Mouse (Mus musculus): Measurements from ENCODE around the gene Slc38a3. TPM values are rescaled to one million over a fixed set of nuclear protein-coding genes. Genes with fewer than 3 reads are reported as not detected.

Gene Slc38a3
- polyA plus RNA-seq, 1 experiment from 2014 or later: 31.8 TPM

DNA sequence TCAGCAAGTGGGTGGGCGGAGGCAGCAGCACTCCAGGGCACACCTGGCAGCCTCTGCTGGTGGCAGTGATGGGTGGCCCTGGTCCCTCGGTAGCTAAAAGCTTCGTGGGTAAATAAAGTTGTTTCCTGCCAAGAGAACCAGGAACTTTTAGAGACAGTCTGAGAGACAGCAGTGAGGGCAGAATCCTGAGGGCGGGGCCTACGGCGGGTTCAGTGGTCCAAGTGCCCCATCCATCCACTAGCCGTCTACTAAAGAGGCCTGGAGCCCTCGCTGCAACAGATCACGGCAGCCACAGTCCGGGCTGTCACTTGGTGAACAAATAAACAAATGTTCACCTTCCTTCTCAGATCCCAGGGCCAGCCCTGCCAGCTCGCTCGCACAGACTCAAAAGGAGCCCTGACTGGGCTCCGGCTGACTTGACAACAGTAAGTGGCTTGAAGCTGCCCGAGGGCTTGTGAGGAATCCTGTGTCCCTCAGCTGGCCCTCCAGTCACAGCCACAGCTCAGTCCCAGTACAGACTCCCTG is 39.4 kb downstream of the Slc38a3 start:
- H3K27ac ChIP-seq: peak overlapping the region; percentile 92
- WGBS: 5% methylated on average over 14 of the region's 14 CpGs
- H3K27me3 ChIP-seq (replicated peaks): no peaks in the 10 kb centered on the region
- H3K36me3 ChIP-seq (replicated peaks): no peaks in the 10 kb centered on the region
- H3K4me3 ChIP-seq: peak overlapping the region; percentile 2; the same call in 1 of the 2 replicates
- peak; percentile 3; the same call in 1 of the 2 replicates for ATAC-seq (replicated peaks)
- peak overlapping the region; percentile 3; the same call in 1 of the 2 replicates for H3K9ac ChIP-seq
- peaks cover 91% of the 10 kb centered on the region for H3K4me1 ChIP-seq
- peak overlapping the region; percentile 97 for H3K4me2 ChIP-seq
- no peaks in the 10 kb centered on the region for H3K9me3 ChIP-seq

DNA sequence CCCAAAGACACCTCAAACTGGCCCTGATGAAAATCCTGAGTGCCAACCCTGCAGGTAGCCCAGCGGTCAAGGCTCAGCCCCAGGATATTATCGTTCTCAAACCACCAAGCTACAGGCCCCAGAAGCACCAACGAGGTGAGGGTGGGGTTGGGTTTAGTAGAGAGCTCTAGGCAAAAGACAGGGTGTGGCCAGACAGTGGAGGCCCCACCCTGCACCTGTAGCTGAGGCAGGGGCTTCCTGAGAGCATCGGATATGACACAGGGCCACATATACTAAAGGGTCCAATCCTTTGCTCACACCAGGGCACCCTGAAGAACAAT is 40.0 kb downstream of the Slc38a3 start:
- Histone ChIP-seq H3K4me1 (peaks cover 91% of the 10 kb centered on the region), H3K4me2 (peak overlapping the region; percentile 97), H3K9ac (peak overlapping the region; percentile 17; the same call in 1 of the 2 replicates), H3K36me3 (replicated peaks) (no peaks in the 10 kb centered on the region), H3K9me3 (no peaks in the 10 kb centered on the region), H3K4me3 (no peak overlapping the region), H3K27ac (peak overlapping the region; percentile 92), H3K27me3 (replicated peaks) (no peaks in the 10 kb centered on the region)
- WGBS: 25% methylated on average over 4 of the region's 4 CpGs
- no peak for ATAC-seq (replicated peaks)

DNA sequence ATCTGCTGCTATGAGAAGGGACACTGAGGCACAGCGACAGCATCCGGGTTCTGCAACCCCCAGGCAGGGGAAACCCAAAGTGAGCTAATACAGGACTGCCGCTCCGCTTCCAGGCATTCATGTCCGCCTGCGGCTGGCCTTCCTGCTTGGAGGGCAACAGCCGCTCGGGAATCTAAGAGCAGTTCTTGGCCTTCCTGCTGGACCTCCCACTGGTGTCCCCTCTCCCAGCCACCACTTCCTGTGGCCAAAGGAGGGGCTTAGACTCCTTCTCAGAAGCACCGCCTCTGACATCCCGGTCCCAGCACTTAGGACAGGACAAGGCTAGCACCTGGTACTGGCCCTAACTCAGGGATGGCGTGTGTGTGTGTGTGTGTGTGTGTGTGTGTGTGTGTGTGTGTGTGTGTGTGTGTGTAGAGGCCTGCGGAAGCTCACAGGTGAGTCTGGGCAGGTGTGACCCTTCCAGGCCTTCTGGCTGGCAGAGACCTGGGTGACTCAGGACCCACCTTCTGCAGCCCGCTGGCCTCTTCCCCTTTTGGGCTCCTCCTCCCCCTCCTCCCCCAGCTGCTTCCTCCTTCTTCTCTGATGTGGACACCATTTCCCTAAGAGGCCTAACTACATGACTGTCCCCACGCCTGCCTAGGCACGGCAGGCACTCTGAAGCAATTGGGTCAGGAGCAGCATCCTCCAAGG is 40.5 kb downstream of the Slc38a3 start:
- H3K4me2 ChIP-seq: peak overlapping the region; percentile 97
- H3K4me3 ChIP-seq: no peak overlapping the region
- H3K27me3 ChIP-seq (replicated peaks): no peaks in the 10 kb centered on the region
- peaks cover 86% of the 10 kb centered on the region for H3K4me1 ChIP-seq
- WGBS: 28% methylated on average over 15 of the region's 15 CpGs
- ATAC-seq (replicated peaks): no peak
- H3K27ac ChIP-seq: peak overlapping the region; percentile 92
- H3K9me3 ChIP-seq: no peaks in the 10 kb centered on the region
- H3K9ac ChIP-seq: peak overlapping the region; percentile 31
- no peaks in the 10 kb centered on the region for H3K36me3 ChIP-seq (replicated peaks)

- no peaks in the 10 kb centered on the region for H3K36me3 ChIP-seq (replicated peaks)
- no peak for ATAC-seq (replicated peaks)
- H3K9me3 ChIP-seq: no peaks in the 10 kb centered on the region
- H3K9ac ChIP-seq: peak overlapping the region; percentile 31
- peak overlapping the region; percentile 92 for H3K27ac ChIP-seq
- H3K4me3 ChIP-seq: 0 out of 2 replicates have a peak overlapping the region, but pooled peaks have one; percentile 1
- peak overlapping the region; percentile 97 for H3K4me2 ChIP-seq
- 11% methylated on average over 20 of the region's 20 CpGs for WGBS
- no peaks in the 10 kb centered on the region for H3K27me3 ChIP-seq (replicated peaks)
- peaks cover 74% of the 10 kb centered on the region for H3K4me1 ChIP-seq
Observed at GRCm38 (mm10) chr9:107627387-107628255, 41.7 kb downstream of the Slc38a3 start.

DNA sequence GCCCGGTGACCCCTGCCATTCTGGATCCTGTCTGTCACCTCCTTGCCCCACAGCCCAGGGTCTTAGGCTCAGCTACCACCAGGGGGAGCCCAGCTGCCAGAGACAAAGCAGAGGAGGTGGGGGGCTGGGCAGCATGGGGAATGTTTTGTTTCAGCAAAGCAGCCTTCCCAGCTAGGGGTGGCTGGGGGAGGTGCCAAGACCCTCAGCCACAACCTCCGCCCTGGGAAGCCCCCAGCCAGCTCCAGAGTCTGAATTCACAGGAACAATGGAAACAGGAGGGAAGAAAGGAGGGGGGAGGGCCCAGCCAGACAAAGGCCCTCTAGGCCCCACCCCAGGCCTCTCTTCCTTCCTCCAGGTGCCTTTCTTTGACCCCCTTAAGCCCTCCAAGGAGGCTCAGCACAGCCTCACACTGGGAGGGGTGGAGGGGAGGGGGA is 42.5 kb downstream of the Slc38a3 start:
- ATAC-seq (replicated peaks): peak; percentile 73

DNA sequence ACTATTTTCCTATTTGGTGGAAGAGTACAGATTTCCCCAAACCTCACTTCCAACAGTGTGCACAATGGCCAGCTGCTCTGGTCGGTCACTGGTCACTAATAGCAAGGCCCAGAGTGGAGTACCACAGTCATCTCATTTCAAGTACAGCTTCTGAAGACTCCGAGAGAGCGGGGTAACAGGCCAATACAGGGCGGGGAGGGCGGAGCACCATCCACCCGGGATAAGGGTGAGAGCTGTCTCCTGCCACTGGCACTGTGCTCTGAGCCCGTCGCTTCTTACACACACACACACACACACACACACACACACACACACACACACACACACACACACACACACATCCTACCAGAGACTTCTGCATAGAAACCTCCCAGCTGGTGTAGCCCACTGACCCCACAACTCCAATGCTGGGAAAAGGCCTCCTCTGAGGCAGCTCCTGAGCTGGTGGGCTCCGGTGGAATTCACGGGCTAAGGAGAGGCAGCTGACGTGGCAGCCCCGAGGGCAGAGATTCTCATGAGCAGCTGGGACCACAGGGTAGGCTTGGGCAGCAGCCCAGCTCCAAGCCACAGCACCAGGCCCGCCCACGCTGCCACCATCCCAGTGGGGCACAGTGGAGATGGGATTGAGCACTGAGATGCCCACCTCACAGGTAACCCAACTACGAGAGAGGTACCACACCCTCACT is 43.0 kb downstream of the Slc38a3 start:
- peaks cover 61% of the 10 kb centered on the region for H3K4me1 ChIP-seq
- 23% methylated on average over 15 of the region's 15 CpGs for WGBS
- ATAC-seq (replicated peaks): peak; percentile 50

More for the DNA sequence above, 42.5 kb downstream of the Slc38a3 start:
- Histone ChIP-seq H3K4me2 (peak overlapping the region; percentile 97), H3K27me3 (replicated peaks) (no peaks in the 10 kb centered on the region), H3K4me1 (peaks cover 67% of the 10 kb centered on the region), H3K9ac (peak overlapping the region; percentile 31), H3K36me3 (replicated peaks) (no peaks in the 10 kb centered on the region), H3K27ac (peak overlapping the region; percentile 92), H3K9me3 (no peaks in the 10 kb centered on the region), H3K4me3 (0 out of 2 replicates have a peak overlapping the region, but pooled peaks have one; percentile 8)
- 0% methylated on average over 2 of the region's 2 CpGs for WGBS

GRCm38 (mm10) chr9:107625351-107626128 is 43.8 kb downstream of the Slc38a3 start:
- H3K27ac ChIP-seq: peak overlapping the region; percentile 92
- no peak overlapping the region for H3K4me3 ChIP-seq
- H3K9me3 ChIP-seq: no peaks in the 10 kb centered on the region
- no peaks in the 10 kb centered on the region for H3K36me3 ChIP-seq (replicated peaks)
- H3K4me2 ChIP-seq: no peak overlapping the region
- no peak for ATAC-seq (replicated peaks)
- peaks cover 54% of the 10 kb centered on the region for H3K4me1 ChIP-seq
- H3K27me3 ChIP-seq (replicated peaks): no peaks in the 10 kb centered on the region
- 82% methylated on average over 12 of the region's 12 CpGs for WGBS
- no peak overlapping the region for H3K9ac ChIP-seq

More for the DNA sequence above, 43.0 kb downstream of the Slc38a3 start:
- Histone ChIP-seq H3K9me3 (no peaks in the 10 kb centered on the region), H3K4me2 (peak overlapping the region; percentile 97), H3K9ac (peak overlapping the region; percentile 31), H3K4me3 (0 out of 2 replicates have a peak overlapping the region, but pooled peaks have one; percentile 8), H3K36me3 (replicated peaks) (no peaks in the 10 kb centered on the region), H3K27ac (peak overlapping the region; percentile 92), H3K27me3 (replicated peaks) (no peaks in the 10 kb centered on the region)

GRCm38 (mm10) chr9:107624951-107625350 is 44.4 kb downstream of the Slc38a3 start:
- Histone ChIP-seq H3K9me3 (no peaks in the 10 kb centered on the region), H3K27ac (peak overlapping the region; percentile 92), H3K4me3 (no peak overlapping the region), H3K9ac (no peak overlapping the region), H3K27me3 (replicated peaks) (no peaks in the 10 kb centered on the region), H3K4me2 (no peak overlapping the region), H3K4me1 (peaks cover 48% of the 10 kb centered on the region), H3K36me3 (replicated peaks) (no peaks in the 10 kb centered on the region; the same call in 1 of the 2 replicates)
- WGBS: 57% methylated on average over 3 of the region's 3 CpGs
- no peak for ATAC-seq (replicated peaks)

DNA sequence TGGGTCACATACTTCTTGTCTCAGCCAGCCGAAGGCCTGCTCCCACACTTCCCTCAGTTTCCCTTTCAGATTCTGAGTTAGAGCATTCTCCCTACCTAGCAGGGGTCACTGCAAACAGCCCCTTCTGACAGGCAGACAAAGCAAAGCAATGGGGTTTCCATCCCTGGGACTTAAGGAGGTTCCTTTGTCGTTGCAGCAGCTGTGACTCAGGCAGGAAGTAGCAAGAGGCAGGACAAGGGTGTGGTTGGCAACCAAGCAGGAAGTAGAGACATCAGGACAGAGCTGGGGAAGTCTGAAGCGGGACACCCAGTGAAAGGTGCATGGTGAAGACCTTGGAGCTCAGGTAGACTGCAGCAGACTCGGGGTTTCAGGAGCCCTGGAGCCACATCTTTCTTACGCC is 44.8 kb downstream of the Slc38a3 start:
- H3K4me1 ChIP-seq: peaks cover 44% of the 10 kb centered on the region
- no peak overlapping the region for H3K9ac ChIP-seq
- H3K4me2 ChIP-seq: no peak overlapping the region
- no peaks in the 10 kb centered on the region; the same call in 1 of the 2 replicates for H3K36me3 ChIP-seq (replicated peaks)
- H3K27me3 ChIP-seq (replicated peaks): no peaks in the 10 kb centered on the region
- WGBS: 72% methylated on average over 5 of the region's 5 CpGs
- H3K4me3 ChIP-seq: no peak overlapping the region
- H3K27ac ChIP-seq: peak overlapping the region; percentile 92
- ATAC-seq (replicated peaks): no peak
- no peaks in the 10 kb centered on the region for H3K9me3 ChIP-seq

DNA sequence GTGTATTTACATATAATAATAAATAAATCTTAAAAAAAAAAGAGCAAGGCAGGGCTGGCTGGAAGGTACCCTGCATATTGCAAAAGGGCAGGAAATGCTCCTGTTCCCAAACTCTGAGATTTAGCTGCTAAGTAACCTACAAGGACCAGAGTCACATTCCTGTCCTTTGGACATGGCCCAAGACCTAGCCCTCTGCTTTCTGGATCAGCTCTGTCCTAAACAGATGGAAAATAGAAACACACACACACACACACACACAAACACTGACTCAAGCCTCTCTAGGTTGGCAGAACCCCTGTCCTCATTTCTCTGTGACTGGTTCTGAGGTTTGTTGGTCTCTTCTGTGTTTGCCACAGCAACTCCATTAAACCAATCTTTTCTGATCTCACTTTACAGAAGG is 48.4 kb downstream of the Slc38a3 start:
- H3K36me3 ChIP-seq (replicated peaks): peaks cover 23% of the 10 kb centered on the region
- ATAC-seq (replicated peaks): no peak

DNA sequence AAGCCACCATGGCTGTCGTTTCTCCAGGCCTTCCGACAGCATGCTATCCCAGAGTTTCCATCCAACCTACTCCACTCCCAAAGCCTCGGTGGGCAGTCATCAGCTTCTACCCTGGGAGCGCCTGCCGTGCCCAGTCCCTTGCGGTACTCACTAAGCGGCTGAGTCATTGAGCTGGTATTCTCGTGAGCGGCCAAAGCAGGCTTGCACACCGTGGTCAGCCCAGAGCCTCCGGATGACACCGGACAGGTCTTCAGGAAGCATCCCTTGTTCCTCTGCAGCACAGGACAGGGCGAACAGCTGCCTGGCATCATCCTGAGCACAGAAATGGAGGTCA is 49.8 kb downstream of the Slc38a3 start:
- Histone ChIP-seq H3K36me3 (replicated peaks) (peaks cover 29% of the 10 kb centered on the region), H3K4me2 (no peak overlapping the region), H3K4me3 (no peak overlapping the region), H3K27me3 (replicated peaks) (no peaks in the 10 kb centered on the region), H3K9ac (no peak overlapping the region), H3K9me3 (no peaks in the 10 kb centered on the region), H3K4me1 (peaks cover 17% of the 10 kb centered on the region), H3K27ac (peak overlapping the region; percentile 60)
- no peak for ATAC-seq (replicated peaks)
- WGBS: 82% methylated on average over 13 of the region's 13 CpGs

More for the DNA sequence above, 48.4 kb downstream of the Slc38a3 start:
- Histone ChIP-seq H3K27ac (no peak overlapping the region), H3K4me2 (no peak overlapping the region), H3K4me1 (peaks cover 18% of the 10 kb centered on the region), H3K4me3 (no peak overlapping the region), H3K9ac (no peak overlapping the region), H3K9me3 (no peaks in the 10 kb centered on the region), H3K27me3 (replicated peaks) (no peaks in the 10 kb centered on the region)

Measured in midbrain, embryonic 15.5 days (tissue).